Mouse (Mus musculus) forebrain, embryonic 13.5 days (tissue): Measurements from ENCODE around the gene Exoc2. TPM values are rescaled to one million over a fixed set of nuclear protein-coding genes. Genes with fewer than 3 reads are reported as not detected.
A peak's percentile ranks its signal among the peaks of the same experiment; 100 is the strongest.

ENCODE experiments used
- ATAC-seq: fragments of 200-750 bp; cut with Nextera tagmentation; 2 replicates; pipeline ENCODE4 v1.8.0; 2017
- H3K27ac ChIP-seq: fragments of 300-500 bp; sonication (generic); 2 replicates; pipeline ENCODE4 v1.5.1; 2015; ENCODE audit warnings: inconsistent platforms, mild to moderate bottlenecking, moderate library complexity
- H3K27me3 ChIP-seq: fragments of 300-500 bp; sonication (generic); 2 replicates; pipeline ENCODE4 v1.6.1; 2015; ENCODE audit warnings: mild to moderate bottlenecking, inconsistent platforms
- H3K36me3 ChIP-seq: fragments of 300-500 bp; sonication (generic); 2 replicates; pipeline ENCODE4 v1.6.1; 2015; ENCODE audit warnings: mild to moderate bottlenecking, inconsistent platforms; ENCODE audit not compliant: poor library complexity, severe bottlenecking
- H3K4me1 ChIP-seq: fragments of 300-500 bp; sonication (generic); 2 replicates; pipeline ENCODE4 v1.6.1; 2015; ENCODE audit warnings: inconsistent platforms
- H3K4me2 ChIP-seq: fragments of 300-500 bp; sonication (generic); 2 replicates; pipeline ENCODE4 v1.6.1; 2015; ENCODE audit warnings: inconsistent platforms, mild to moderate bottlenecking, moderate library complexity
- H3K4me3 ChIP-seq: fragments of 300-500 bp; sonication (generic); 2 replicates; pipeline ENCODE4 v1.5.1; 2015; ENCODE audit warnings: mild to moderate bottlenecking, inconsistent platforms
- H3K9ac ChIP-seq: fragments of 300-500 bp; sonication (generic); 2 replicates; pipeline ENCODE4 v1.6.1; 2015; ENCODE audit warnings: mild to moderate bottlenecking, inconsistent platforms
- H3K9me3 ChIP-seq: fragments of 300-500 bp; sonication (generic); replicated peaks from 2 replicates; pipeline ENCODE4 v1.6.1; 2016; ENCODE audit warnings: inconsistent platforms
- WGBS: fragments of 180-500 bp; shearing (Covaris S2); methylation state at CpG from one replicate; pipeline ENCODE4 v1.1.7; 2015; 5-methylcytosine and 5-hydroxymethylcytosine counted together
- polyA plus RNA-seq: library from polyadenylated mRNA; unstranded; fragments of >200 nt; fragmentation: Nextera tagmentation; extraction: Ambion mirVana; gene quantifications from 2 replicates; pipeline ENCODE4 v1.2.1, GENCODE M21; 2015

Gene Exoc2
- polyA plus RNA-seq, 1 experiment from 2014 or later = 40.8 TPM

DNA sequence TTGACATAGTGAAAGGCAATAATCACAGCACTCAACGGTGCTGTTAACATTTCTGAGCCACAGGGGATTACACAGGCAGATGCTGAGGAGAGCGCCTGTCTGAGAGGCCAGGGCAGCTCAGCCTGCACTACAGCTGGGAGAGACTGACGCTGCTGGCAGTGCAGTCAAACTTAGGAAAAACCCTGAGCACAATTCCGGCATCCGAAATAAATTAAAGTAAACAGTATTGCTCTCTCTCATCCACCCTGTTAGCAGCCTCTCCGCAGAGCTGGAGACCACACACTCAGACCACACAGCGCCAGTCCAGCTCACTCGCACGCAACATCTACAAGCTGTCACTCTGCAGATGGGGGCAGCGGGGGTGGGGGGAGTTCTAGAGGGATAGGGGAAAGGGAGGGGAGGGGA is 7.4 kb downstream of the Exoc2 start:
- H3K4me2 ChIP-seq = peak overlapping the region; percentile 45
- H3K36me3 ChIP-seq = no peaks in the 10 kb centered on the region
- no peak overlapping the region; the same call in 1 of the 2 replicates for H3K27ac ChIP-seq
- WGBS = 20% methylated on average over 10 of the region's 10 CpGs
- no peaks in the 10 kb centered on the region for H3K27me3 ChIP-seq
- ATAC-seq = peak; percentile 63
- no peak overlapping the region for H3K9ac ChIP-seq
- peaks cover 19% of the 10 kb centered on the region for H3K4me1 ChIP-seq
- H3K9me3 ChIP-seq = no peaks in the 10 kb centered on the region
- H3K4me3 ChIP-seq = no peak overlapping the region

DNA sequence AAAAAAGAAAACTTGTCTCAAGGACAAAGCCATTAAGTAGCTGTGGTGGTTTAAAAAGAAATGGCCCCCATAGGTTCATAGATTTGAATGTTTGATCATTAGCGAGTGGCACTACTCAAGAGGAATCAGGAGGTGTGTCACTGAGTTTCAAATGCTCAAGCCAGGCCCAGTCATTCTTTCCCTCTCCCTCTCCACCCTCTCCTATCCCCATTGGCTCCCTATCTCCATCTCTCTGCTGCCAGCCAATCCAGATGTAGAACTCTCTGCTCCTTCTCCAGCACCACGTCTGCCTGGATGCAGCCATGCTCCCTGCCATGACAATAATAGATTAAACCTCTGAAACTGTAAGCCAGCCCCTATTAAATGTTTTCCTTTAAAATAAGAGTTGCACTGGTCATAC is 12.0 kb downstream of the Exoc2 start:
- Histone ChIP-seq H3K27ac (no peak overlapping the region), H3K36me3 (no peaks in the 10 kb centered on the region), H3K4me3 (no peak overlapping the region), H3K4me2 (no peak overlapping the region), H3K27me3 (no peaks in the 10 kb centered on the region), H3K4me1 (peaks cover 16% of the 10 kb centered on the region), H3K9me3 (no peaks in the 10 kb centered on the region), H3K9ac (no peak overlapping the region)
- no peak for ATAC-seq
- WGBS = 50% methylated on average over 2 of the region's 2 CpGs

DNA sequence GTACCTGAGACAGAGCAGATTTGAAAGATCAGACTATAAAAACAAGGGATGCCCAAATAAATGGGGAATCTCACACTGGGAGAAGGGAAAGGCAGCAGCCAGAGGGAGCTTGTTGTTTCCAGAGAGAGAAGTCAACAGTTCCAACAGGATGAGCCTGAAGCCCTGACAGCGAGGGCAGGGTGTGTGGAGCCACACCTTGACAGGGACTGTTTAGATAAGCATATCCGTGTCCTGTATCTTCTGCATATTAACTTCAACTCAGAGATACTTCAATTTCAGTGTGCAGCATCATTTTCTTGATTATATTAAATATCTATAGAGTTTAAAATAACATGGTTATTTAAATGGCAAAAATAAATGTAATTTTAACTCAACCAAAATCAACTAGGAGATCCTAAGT is 13.2 kb downstream of the Exoc2 start:
- Histone ChIP-seq H3K27me3 (no peaks in the 10 kb centered on the region), H3K27ac (no peak overlapping the region), H3K9me3 (no peaks in the 10 kb centered on the region), H3K36me3 (no peaks in the 10 kb centered on the region), H3K4me3 (no peak overlapping the region), H3K4me2 (no peak overlapping the region), H3K4me1 (0 out of 2 replicates have a peak, but pooled peaks cover 5% of the 10 kb centered on the region), H3K9ac (no peak overlapping the region)
- WGBS = 93% methylated on average over 2 of the region's 2 CpGs
- ATAC-seq = no peak

DNA sequence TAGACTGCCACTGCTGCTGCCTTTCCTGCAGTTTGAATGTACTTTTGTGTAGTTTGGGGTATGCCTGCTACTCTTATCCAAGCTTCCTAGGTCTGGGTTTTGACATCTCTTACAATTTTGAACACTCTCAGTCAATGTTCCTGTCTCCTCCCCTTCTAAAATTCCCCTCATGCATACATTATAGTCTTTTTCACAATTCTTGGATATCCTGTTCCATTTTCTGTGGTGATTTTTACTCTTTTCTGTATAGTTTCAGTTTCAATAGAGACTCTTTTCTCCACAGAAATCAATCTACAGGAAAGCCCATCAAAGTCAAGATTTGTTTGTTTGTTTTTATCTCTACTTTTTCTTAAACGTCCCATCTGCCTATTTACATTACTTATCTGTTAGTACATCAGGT is 20.3 kb downstream of the Exoc2 start:
- Histone ChIP-seq H3K36me3 (no peaks in the 10 kb centered on the region), H3K4me1 (no peaks in the 10 kb centered on the region), H3K9me3 (no peaks in the 10 kb centered on the region), H3K4me2 (no peak overlapping the region), H3K9ac (no peak overlapping the region), H3K27me3 (no peaks in the 10 kb centered on the region), H3K27ac (no peak overlapping the region), H3K4me3 (no peak overlapping the region)
- WGBS = 86% methylated on average over 1 of the region's 1 CpGs
- ATAC-seq = no peak

DNA sequence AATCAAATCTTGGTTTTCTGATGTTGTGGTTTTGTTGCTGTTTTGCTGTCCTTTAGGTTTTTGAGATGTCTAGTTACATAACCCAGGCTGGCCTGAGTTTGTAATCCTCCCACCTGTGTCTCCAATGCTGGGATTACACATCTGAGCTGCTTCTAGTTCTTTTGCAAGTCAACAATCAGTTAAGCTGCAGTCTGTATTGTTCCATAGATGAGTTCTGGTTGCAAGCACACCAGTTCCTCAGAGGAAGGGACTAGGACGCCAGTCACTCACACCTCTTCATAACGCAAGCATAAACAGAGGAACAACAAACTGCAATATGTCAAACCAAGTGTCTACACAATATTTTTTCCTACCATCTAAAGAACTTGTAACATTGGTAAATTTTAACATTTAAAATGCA is 21.8 kb downstream of the Exoc2 start:
- no peak for ATAC-seq
- no peaks in the 10 kb centered on the region for H3K9me3 ChIP-seq
- no peak overlapping the region for H3K27ac ChIP-seq
- H3K27me3 ChIP-seq = no peaks in the 10 kb centered on the region
- peaks cover 4% of the 10 kb centered on the region; the same call in 1 of the 2 replicates for H3K36me3 ChIP-seq
- no peaks in the 10 kb centered on the region for H3K4me1 ChIP-seq
- H3K4me3 ChIP-seq = no peak overlapping the region
- WGBS = 89% methylated on average over 2 of the region's 2 CpGs
- no peak overlapping the region for H3K4me2 ChIP-seq
- H3K9ac ChIP-seq = no peak overlapping the region

DNA sequence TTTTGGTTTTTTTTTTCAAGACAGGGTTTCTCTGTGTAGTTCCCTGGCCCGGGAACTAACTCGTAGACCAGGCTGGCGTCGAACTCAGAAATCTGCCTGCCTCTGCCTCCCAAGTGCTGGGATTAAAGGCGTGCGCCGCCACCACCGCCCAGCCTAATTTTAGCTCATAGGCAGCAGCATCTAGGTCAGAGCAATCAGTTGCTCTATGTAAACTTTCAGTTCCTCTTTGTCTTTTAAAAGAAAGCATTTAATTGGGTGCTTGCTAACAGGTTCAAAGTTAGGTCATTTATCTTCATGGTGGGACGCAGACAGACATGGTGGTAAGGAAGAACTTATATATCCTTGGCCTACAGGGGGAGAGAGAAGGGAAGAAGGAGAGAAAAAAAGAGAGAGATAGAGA is 24.7 kb downstream of the Exoc2 start:
- Histone ChIP-seq H3K4me2 (no peak overlapping the region), H3K9ac (no peak overlapping the region), H3K36me3 (peaks cover 6% of the 10 kb centered on the region; the same call in 1 of the 2 replicates), H3K4me1 (no peaks in the 10 kb centered on the region), H3K27me3 (no peaks in the 10 kb centered on the region), H3K9me3 (no peaks in the 10 kb centered on the region), H3K4me3 (no peak overlapping the region), H3K27ac (no peak overlapping the region)
- 95% methylated on average over 9 of the region's 9 CpGs for WGBS
- no peak for ATAC-seq

DNA sequence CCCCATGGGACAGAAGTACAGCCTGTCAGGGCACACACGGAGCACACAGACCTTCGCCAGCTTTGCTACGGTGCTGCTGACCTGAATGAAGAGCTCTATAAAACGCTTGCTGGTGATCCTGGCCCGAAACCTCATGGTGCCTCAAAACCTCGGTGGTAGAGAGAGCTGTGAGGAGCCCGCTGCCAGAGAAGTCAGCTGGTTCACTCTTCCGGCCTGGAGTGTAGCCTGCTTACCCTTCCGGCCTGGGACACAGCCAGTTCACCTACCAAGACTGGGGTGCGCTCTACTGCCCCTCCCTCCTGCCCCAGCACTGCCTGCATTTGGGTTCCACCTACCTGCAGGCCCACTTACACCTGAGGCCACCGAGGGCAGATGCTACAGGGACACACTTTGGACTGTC is 26.4 kb downstream of the Exoc2 start, which contains the start of gene Hus1b:
Gene Hus1b, minus strand, starts transcription at position 220 of the 400 bp plus-strand sequence.
- no peaks in the 10 kb centered on the region for H3K9me3 ChIP-seq
- WGBS = 92% methylated on average over 11 of the region's 11 CpGs
- no peaks in the 10 kb centered on the region for H3K4me1 ChIP-seq

DNA sequence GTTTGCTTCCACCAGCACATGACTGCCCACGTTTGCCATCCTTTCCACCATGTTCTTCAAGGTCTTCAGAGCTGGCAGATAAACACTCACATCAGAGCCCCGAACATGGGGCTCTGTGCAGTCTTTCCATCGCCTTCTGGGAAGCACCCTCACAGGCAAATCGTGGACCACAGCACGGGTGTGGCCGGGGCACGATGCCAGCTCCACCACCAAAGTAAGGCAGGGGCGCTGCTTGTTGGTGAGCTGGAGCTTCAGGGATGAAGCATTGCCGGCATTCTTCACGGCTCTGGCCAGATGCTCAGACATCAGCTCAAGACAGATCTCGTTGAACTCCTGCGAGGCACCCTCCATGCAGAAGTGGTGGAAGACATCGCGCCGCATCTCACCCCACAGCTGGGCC is 26.8 kb downstream of the Exoc2 start:
- H3K36me3 ChIP-seq = peaks cover 6% of the 10 kb centered on the region; the same call in 1 of the 2 replicates
- 93% methylated on average over 15 of the region's 15 CpGs for WGBS
- H3K27ac ChIP-seq = no peak overlapping the region
- no peaks in the 10 kb centered on the region for H3K9me3 ChIP-seq
- no peak for ATAC-seq
- H3K27me3 ChIP-seq = no peaks in the 10 kb centered on the region
- H3K4me3 ChIP-seq = no peak overlapping the region
- no peak overlapping the region for H3K9ac ChIP-seq
- no peak overlapping the region for H3K4me2 ChIP-seq
- no peaks in the 10 kb centered on the region for H3K4me1 ChIP-seq

More for the DNA sequence above, 26.4 kb downstream of the Exoc2 start, which contains the start of gene Hus1b:
- no peaks in the 10 kb centered on the region for H3K27me3 ChIP-seq
- H3K36me3 ChIP-seq = peaks cover 6% of the 10 kb centered on the region; the same call in 1 of the 2 replicates
- no peak within 1 kb of the TSS for H3K4me2 ChIP-seq
- no peak within 1 kb of the TSS for H3K4me3 ChIP-seq
- H3K9ac ChIP-seq = no peak within 1 kb of the TSS
- no peak within 1 kb of the TSS for H3K27ac ChIP-seq
- no peak for ATAC-seq

DNA sequence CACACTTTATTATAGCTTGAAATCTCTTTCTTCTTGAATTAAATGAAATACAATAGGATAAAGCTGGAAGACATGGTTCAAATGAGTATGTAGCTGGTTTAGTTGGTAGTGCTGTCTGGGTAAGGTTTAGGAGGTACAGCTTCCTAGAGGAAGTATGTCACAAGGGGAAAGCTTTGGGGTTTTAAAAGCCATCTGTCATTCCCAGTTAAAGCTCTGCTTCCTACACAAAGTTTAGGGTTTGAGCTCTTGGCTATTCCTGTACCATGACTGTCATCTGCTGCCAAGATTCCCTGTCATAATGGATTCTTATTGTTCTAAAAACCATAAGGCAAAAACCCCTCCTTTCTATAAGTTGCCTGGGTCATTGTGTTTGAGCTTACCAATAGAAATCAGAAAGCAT is 28.1 kb downstream of the Exoc2 start:
- no peak for ATAC-seq
- no peaks in the 10 kb centered on the region for H3K27me3 ChIP-seq
- H3K27ac ChIP-seq = no peak overlapping the region
- no peak overlapping the region for H3K4me3 ChIP-seq
- H3K9ac ChIP-seq = no peak overlapping the region
- no peak overlapping the region for H3K4me2 ChIP-seq
- H3K4me1 ChIP-seq = no peaks in the 10 kb centered on the region
- peaks cover 6% of the 10 kb centered on the region; the same call in 1 of the 2 replicates for H3K36me3 ChIP-seq
- H3K9me3 ChIP-seq = no peaks in the 10 kb centered on the region

DNA sequence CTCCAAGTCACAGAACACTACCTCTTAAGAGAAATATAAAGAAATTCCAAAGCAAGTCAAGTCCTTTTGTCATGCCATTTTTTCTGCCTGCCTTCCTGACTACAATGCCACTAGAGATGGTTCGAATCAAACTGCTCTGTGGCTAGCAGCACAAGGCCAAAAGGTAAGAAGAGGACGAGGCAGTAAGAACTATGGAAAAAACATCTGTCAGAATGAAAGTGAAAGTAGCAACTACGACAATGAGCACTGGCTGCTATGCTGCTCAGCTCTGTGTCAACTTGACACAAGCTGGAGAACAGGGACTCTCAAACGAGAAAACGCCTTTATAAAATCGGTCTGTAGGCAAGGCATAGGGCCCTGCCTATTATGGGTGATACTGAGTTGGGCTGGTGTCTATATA is 40.9 kb downstream of the Exoc2 start:
- no peak overlapping the region for H3K4me3 ChIP-seq
- no peak for ATAC-seq
- H3K36me3 ChIP-seq = peaks cover 13% of the 10 kb centered on the region; the same call in 1 of the 2 replicates
- no peaks in the 10 kb centered on the region for H3K27me3 ChIP-seq
- WGBS = 79% methylated on average over 6 of the region's 6 CpGs
- H3K9me3 ChIP-seq = no peaks in the 10 kb centered on the region
- no peak overlapping the region for H3K9ac ChIP-seq
- no peak overlapping the region for H3K27ac ChIP-seq
- H3K4me1 ChIP-seq = no peaks in the 10 kb centered on the region
- H3K4me2 ChIP-seq = no peak overlapping the region

DNA sequence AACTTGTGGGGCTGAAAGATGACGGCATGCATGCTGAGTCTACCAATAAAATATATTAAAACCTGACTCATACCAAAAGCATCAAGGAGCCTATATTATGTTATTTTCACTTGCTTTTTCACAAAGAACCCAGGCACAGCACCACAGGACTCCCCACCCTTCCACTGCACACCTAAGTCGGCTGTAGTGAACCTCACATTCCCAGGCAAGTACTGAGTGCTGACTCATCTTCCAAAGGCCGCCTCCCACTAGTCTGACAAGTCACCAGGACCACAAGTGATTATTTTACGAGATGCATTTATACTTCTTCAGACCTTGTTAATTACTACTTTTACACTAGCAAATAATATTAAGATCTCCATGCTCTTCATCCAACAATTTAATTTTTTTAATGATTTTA is 42.3 kb downstream of the Exoc2 start:
- 84% methylated on average over 4 of the region's 4 CpGs for WGBS
- no peak overlapping the region for H3K9ac ChIP-seq

DNA sequence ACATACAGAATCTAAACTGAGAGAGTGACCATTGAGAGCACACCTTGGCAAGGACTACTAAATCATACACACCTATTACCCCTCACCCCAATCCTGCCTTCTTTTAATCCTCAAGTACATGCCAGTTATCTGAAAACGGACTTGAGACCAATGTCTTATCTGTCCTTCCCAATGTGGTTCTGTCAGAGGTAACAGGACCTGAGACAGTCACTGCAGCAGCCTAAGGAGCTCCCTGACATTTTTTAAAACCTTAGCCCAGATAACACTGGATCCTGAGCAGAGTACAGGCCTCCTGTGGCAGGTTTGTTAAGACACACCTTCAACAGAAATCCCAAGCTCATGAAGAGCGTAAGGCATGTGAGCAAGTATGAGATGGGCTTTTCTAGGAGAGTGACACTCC is 44.8 kb downstream of the Exoc2 start:
- H3K4me2 ChIP-seq = no peak overlapping the region
- H3K4me3 ChIP-seq = no peak overlapping the region
- no peak overlapping the region for H3K9ac ChIP-seq
- 86% methylated on average over 2 of the region's 2 CpGs for WGBS
- peaks cover 17% of the 10 kb centered on the region for H3K36me3 ChIP-seq
- no peak overlapping the region for H3K27ac ChIP-seq
- no peak for ATAC-seq
- no peaks in the 10 kb centered on the region for H3K4me1 ChIP-seq
- H3K27me3 ChIP-seq = no peaks in the 10 kb centered on the region
- H3K9me3 ChIP-seq = no peaks in the 10 kb centered on the region

More for the DNA sequence above, 42.3 kb downstream of the Exoc2 start:
- no peak overlapping the region for H3K4me3 ChIP-seq
- ATAC-seq = no peak
- H3K27ac ChIP-seq = no peak overlapping the region
- H3K27me3 ChIP-seq = no peaks in the 10 kb centered on the region
- H3K36me3 ChIP-seq = peaks cover 11% of the 10 kb centered on the region; the same call in 1 of the 2 replicates
- H3K9me3 ChIP-seq = no peaks in the 10 kb centered on the region
- H3K4me2 ChIP-seq = no peak overlapping the region
- no peaks in the 10 kb centered on the region for H3K4me1 ChIP-seq

DNA sequence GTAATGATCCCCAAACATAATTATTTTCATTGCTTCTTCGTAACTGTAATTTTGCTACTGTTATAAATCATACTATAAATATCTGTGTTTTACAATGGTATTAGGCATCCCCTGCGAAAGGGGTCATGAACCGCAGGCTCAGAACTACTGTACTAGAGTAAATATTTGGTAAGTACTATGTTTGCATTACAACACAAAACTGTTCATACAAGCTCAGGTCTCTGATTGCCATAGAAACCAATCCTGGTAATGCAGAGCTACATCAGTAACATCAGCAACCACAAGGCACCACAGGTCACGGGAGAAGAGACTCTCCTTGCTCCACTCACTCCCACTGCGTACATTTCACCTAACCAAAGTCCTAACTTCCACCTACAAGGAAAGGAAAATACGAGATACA is 49.6 kb downstream of the Exoc2 start:
- H3K27ac ChIP-seq = no peak overlapping the region
- peaks cover 25% of the 10 kb centered on the region for H3K36me3 ChIP-seq
- no peak overlapping the region for H3K4me2 ChIP-seq
- H3K4me1 ChIP-seq = no peaks in the 10 kb centered on the region
- WGBS = 91% methylated on average over 6 of the region's 6 CpGs
- no peak overlapping the region for H3K9ac ChIP-seq
- H3K27me3 ChIP-seq = no peaks in the 10 kb centered on the region
- no peak for ATAC-seq
- no peaks in the 10 kb centered on the region for H3K9me3 ChIP-seq
- H3K4me3 ChIP-seq = no peak overlapping the region
